Mouse (Mus musculus): Measurements from ENCODE around the gene Gabrd. TPM values are rescaled to one million over a fixed set of nuclear protein-coding genes. Genes with fewer than 3 reads are reported as not detected.

Gabrd gene
- total RNA-seq, 2 experiments from 2014 or later, result 0.11 to 0.25 TPM

DNA sequence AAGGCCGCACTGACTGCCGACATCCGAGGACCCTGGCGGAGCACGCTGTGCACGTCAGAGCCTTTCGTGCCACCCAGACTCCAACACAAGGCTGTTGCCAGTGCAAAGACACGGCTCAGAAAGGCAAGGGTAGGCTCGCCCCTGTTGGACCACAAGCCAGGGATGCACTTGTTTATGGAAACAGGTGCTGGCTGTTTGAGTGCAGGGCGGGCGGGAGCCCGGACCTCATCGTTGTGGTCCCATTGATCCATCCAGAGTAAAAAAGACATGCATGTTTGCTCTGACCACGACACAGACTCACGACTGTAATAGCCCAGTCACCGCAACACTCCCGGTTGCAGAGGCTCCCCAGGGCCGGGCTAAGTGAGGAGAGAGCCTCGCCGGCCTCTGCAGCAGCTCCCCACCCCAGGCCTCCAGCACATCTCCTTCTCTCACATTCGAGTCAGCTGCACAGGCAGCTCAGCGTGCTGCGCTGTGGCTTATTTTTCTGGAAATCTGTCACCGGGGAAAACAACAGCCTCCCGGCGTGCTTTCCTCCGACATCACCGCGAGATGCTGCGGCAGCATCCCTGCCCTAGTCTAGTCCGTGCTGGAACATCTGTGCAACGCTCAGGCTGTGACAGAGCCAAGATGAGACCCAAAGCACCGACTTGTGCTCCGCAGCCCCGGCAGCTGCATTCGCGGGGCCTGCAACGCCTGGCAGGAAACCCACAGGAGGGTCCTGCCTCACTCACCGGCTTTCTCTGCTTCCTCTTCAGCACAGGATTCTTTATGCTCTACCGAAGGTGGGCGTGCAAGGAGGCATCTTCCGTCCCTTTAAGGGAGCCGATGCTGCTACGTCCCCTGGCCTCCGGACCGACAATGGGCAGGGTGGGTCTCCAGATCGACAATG, 53.0 kb downstream of the Gabrd start:
- ATAC-seq (ENCODE audit: poor library complexity, severe bottlenecking), result no peak

DNA sequence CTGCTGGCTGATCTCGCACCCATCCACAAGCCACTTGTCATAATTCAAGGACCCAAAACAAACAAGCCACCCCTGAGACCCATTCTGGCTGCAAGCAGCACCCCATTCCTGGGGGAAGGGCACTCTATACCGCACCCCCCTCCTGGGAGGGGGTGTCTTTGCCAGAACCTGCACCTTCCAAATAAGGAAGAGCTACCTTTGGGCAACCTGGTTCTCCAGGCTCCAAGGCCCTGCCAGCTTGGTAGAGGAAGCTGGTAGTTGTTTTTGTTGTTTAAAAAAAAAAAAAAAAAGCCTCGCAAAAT, 53.7 kb downstream of the Gabrd start:
- no peak for ATAC-seq (ENCODE audit: poor library complexity, severe bottlenecking)

DNA sequence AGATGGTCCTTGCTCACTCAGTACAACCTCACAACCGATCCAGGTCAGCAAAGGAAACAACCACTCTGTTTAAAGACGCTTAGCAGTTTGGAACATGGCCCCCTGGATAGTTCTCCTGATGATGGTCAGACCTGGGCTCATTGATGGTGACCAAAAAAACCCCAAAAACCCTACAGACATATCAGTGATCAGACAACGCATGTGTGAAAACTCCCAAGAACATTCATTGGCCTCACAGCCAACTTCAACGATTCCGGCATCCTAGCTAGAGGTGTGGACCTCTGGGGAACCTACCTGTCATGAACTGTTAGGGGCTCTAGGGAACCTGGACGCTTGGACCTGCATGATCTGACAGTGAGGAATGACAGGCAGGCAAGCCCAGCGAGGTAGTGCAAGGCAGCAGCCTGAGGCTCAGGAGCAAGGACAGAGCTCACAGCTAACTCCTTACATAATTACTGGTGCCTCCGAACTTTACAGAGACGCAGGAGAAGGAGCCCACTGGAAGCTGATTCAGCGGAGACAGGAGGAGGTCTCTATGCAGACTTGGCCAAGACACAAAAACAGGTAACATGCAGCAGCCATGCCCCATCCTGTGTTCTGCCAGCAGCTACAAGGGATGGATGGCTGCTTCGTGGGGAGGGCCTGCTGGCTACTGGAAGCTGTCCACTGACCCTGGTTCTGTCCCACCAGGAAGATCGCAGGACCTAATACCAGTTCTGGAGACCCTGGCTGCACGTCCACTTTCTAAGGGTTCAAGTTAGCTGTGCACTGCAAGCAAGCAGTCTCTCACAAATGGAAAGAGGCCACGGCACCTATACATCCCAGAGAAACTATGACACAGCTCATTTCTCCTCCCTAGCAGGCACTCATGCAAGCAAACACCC, 54.3 kb downstream of the Gabrd start:
- ATAC-seq (ENCODE audit: poor library complexity, severe bottlenecking), result no peak

DNA sequence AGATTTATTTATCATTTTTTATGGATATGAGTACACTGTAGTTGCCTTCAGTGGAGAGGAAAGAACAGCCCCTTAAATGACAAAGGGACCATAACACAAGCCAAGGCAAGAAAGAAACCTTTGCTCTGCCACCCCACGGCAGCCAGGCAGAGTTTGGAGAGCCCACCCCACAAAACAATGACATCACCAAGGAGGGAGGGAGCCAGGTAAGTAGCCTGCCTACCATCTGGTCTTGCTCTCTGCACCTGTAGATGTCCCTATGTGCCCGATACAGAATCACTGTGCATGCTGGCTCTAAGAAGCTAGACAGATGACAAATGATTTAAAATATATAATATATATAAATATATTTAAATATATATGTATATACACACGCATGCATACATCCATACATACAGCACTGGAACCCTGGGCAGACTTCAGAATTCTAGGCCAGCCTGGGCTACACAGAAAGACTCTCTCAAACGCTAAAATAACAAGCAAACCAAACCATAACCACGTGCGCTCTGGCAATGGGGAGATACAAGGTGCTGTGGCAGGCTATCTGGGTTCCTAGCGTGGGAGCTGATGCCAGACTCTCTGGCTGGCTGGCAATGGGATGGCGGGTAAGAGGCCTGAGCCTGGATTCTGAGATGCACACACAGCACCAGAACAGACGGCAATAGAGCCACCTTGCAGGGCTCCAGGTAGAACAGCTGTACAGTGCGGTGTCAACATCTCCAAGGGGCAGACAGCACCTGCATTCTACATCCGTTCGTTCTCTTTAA, 61.4 kb downstream of the Gabrd start:
- ATAC-seq (ENCODE audit: poor library complexity, severe bottlenecking), result no peak

Other genes with a start within 250 kb of the Gabrd start
- 41.5 and 42.9 TPM in 2 replicates for gene Ski, start 175.5 kb downstream of the Gabrd start, total RNA-seq (2015)
- 12.4 and 13.3 TPM in 2 replicates for gene Ski, start 175.5 kb downstream of the Gabrd start, total RNA-seq (2017)
- 32.6 and 34.2 TPM in 2 replicates for gene Faap20, start 148.3 kb downstream of the Gabrd start, total RNA-seq (2015)
- 11.7 and 18.3 TPM in 2 replicates for gene Faap20, start 148.3 kb downstream of the Gabrd start, total RNA-seq (2017)
- gene Prkcz, start 36.8 kb downstream of the Gabrd start, total RNA-seq (2015), result 0.07 TPM in 1 of 2 replicates, not detected in the other
- 0.12 and 0.18 TPM in 2 replicates for gene Prkcz, start 36.8 kb downstream of the Gabrd start, total RNA-seq (2017)
- gene Cfap74, start 11.1 kb upstream of the Gabrd start, total RNA-seq (2015), result 0.25 TPM in 1 of 2 replicates, not detected in the other
- gene Cfap74, start 11.1 kb upstream of the Gabrd start, total RNA-seq (2017), result 0.04 and 0.07 TPM in 2 replicates
- gene Tmem52, start 71.0 kb upstream of the Gabrd start, total RNA-seq (2015), result not detected in 2 replicates
- gene Tmem52, start 71.0 kb upstream of the Gabrd start, total RNA-seq (2017), result not detected in 2 replicates
- 244 and 278 TPM in 2 replicates for gene Gnb1, start 93.2 kb upstream of the Gabrd start, total RNA-seq (2015)
- 158 and 180 TPM in 2 replicates for gene Gnb1, start 93.2 kb upstream of the Gabrd start, total RNA-seq (2017)
- gene Nadk, start 164.3 kb upstream of the Gabrd start, total RNA-seq (2015), result 205 and 220 TPM in 2 replicates
- gene Nadk, start 164.3 kb upstream of the Gabrd start, total RNA-seq (2017), result 180 and 208 TPM in 2 replicates
- gene Slc35e2, start 203.3 kb upstream of the Gabrd start, total RNA-seq (2015), result 10.1 and 18.8 TPM in 2 replicates
- 8.7 and 12.8 TPM in 2 replicates for gene Slc35e2, start 203.3 kb upstream of the Gabrd start, total RNA-seq (2017)
- gene Cdk11b, start 226.7 kb upstream of the Gabrd start, total RNA-seq (2015), result 43.2 and 57.8 TPM in 2 replicates
- gene Cdk11b, start 226.7 kb upstream of the Gabrd start, total RNA-seq (2017), result 48.1 and 81.5 TPM in 2 replicates
- not detected in 2 replicates for gene Gm10563, start 247.3 kb upstream of the Gabrd start, total RNA-seq (2015)
- gene Gm10563, start 247.3 kb upstream of the Gabrd start, total RNA-seq (2017), result not detected in 2 replicates